In genomic region chr14:57810886-57811285, GRCm38 (mm10) we compare ENCODE assay signal across 23 mouse cellular contexts.
"Had no signal": no experiment of that assay in that cellular context is flagged by ENCODE, and none has a peak within 500 bp of the region (broad histone marks: within the 10 kb centered on the region; RNA-seq: fewer than 3 reads in every experiment).

No protein-coding gene starts in this region.

- H3K9me3 ChIP-seq: intestine, embryonic 15.5 days; kidney, embryonic 15.5 days; limb, embryonic 12.5 days; liver, embryonic 12.5 days; liver, embryonic 15.5 days; midbrain, embryonic 15.5 days; neural tube, embryonic 12.5 days; neural tube, embryonic 15.5 days had no signal

- ATAC-seq: intestine, embryonic 15.5 days; liver, embryonic 12.5 days; midbrain, embryonic 15.5 days had no signal

- H3K27ac ChIP-seq: intestine, embryonic 15.5 days; kidney, embryonic 15.5 days; left cerebral cortex, adult 2 months; limb, embryonic 12.5 days; liver, embryonic 12.5 days; liver, embryonic 15.5 days; midbrain, embryonic 15.5 days; neural tube, embryonic 12.5 days; neural tube, embryonic 15.5 days had no signal

- H3K4me1 ChIP-seq: intestine, embryonic 15.5 days; kidney, embryonic 15.5 days; limb, embryonic 12.5 days; liver, embryonic 12.5 days; liver, embryonic 15.5 days; midbrain, embryonic 15.5 days; neural tube, embryonic 12.5 days; neural tube, embryonic 15.5 days had no signal

- H3K4me2 ChIP-seq: intestine, embryonic 15.5 days; kidney, embryonic 15.5 days; limb, embryonic 12.5 days; liver, embryonic 12.5 days; liver, embryonic 15.5 days; midbrain, embryonic 11.5 days; midbrain, embryonic 15.5 days; neural tube, embryonic 12.5 days; neural tube, embryonic 15.5 days had no signal

- H3K4me3 ChIP-seq: intestine, embryonic 15.5 days; kidney, embryonic 15.5 days; left cerebral cortex, adult 2 months; limb, embryonic 12.5 days; liver, embryonic 12.5 days; liver, embryonic 15.5 days; midbrain, embryonic 15.5 days; neural tube, embryonic 12.5 days; neural tube, embryonic 15.5 days had no signal

- DNase-seq: kidney, adult 11 months; kidney, adult 8-10 months; kidney, postnatal 10 days; kidney, postnatal 36 days; layer of hippocampus, postnatal 36 days; liver; lung, adult 18-20 months; lung, postnatal 10 days; lung, postnatal 4 days; right cerebral cortex, adult 18-20 months; right cerebral cortex, postnatal 14 days; right cerebral cortex, postnatal 4 days; thymus, postnatal 36 days had no signal

- H3K9ac ChIP-seq: intestine, embryonic 15.5 days; kidney, embryonic 15.5 days; limb, embryonic 12.5 days; liver, embryonic 12.5 days; liver, embryonic 15.5 days; midbrain, embryonic 15.5 days; neural tube, embryonic 12.5 days; neural tube, embryonic 15.5 days had no signal

- H3K27me3 ChIP-seq: intestine, embryonic 15.5 days; kidney, embryonic 15.5 days; limb, embryonic 12.5 days; liver, embryonic 12.5 days; liver, embryonic 15.5 days; midbrain, embryonic 15.5 days; neural tube, embryonic 12.5 days; neural tube, embryonic 15.5 days had no signal
